Mouse (Mus musculus) G1E-ER4 (cell line): ENCODE measurements around the gene Fnbp4. TPM values are rescaled to one million over a fixed set of nuclear protein-coding genes. Genes with fewer than 3 reads are reported as not detected.

ENCODE experiments used
- GATA1 ChIP-seq: IDR thresholded peaks from one replicate; pipeline ENCODE4 v1.8.0; 2012; ENCODE audit warnings: low read length, inconsistent platforms
- polyA plus RNA-seq: library from polyadenylated mRNA; stranded (reverse); fragments of >175 nt; gene quantifications from 2 replicates; pipeline ENCODE4 v1.2.3, GENCODE M21; 2012

Fnbp4 gene
- polyA plus RNA-seq, 1 experiment, result 61.1 TPM

DNA sequence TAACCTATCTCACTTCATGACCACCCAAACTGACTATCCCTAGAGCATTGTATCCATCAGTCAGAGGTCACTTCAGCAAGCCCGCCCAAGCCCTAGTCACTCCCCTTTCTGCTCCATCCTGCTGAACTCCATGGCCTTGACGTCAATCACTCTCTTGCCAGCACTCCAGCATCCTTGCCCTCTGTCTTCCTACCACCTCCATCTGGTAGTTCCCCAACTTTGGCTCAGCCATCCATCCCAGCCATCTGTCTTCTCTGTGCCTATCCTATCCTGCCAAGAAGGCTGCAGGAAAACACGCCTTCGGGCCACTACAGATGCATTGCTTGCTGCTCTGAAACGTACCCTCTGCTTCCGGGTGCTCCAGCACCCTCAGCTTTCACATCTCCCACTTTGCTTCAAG lies 78.6 kb downstream of the Fnbp4 start:
- no peak for TF ChIP-seq GATA1

DNA sequence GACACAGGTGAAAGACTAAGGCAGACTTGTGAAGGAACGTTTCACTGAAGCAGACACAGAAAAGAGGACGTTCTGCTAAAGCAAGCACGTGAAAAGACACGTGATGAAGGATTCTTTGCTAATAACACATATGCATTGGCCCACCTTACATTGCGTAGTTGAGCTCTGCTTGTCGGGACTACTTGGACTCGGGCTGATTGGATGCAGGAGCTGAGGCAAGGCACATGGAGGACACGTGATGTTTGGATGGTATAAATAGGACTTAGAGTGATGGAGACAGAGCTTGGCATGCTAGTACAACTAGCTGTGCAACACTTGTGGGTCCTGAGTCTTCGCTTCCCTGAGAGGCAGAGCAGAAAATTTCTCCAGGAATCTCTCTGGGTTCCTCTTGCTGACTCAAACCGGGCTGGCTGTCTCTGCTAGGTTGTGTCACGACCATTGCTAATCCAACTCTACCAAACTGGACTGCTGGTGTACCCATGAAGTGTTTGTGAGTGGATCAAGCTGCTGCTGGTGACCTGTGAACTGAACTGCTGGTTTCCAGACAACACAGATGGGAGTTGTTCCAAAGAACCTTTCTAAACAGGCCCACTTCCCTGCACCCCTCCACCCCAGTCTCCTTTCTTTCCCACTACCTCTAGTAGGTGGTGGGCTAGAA lies 80.5 kb downstream of the Fnbp4 start:
- TF ChIP-seq GATA1, result no peak

DNA sequence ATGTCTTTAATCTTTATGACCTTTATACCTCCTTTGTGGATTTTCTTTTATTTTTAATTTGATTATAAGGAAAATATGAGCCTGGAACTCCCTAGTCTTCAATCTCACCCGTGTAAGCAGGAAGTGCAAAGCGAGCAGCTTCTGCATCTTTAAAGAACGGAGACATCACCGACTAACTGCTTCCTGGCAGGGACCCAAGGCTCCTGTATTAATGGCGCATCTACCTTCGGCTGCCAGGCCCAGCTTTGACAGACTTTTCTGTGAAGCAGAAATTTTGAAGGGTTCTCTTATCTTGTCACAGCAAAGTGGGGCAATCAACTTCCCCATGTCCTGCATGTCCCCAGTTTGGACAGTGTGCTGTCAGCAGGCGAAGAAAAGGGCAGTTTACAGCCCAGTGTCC lies 83.6 kb downstream of the Fnbp4 start:
- TF ChIP-seq GATA1, result no peak

Other genes with a start within 250 kb of the Fnbp4 start
- not detected in 2 replicates for gene Ptprj, start 164.7 kb upstream of the Fnbp4 start, polyA plus RNA-seq
- 6.7 and 7.7 TPM in 2 replicates for gene Nup160, start 68.2 kb upstream of the Fnbp4 start, polyA plus RNA-seq
- gene Agbl2, start 37.4 kb downstream of the Fnbp4 start, polyA plus RNA-seq, result not detected in 2 replicates
- gene Mtch2, start 101.8 kb downstream of the Fnbp4 start, polyA plus RNA-seq, result 13.0 and 13.3 TPM in 2 replicates
- gene C1qtnf4, start 140.5 kb downstream of the Fnbp4 start, polyA plus RNA-seq, result not detected in 2 replicates
- 1.7 and 6.2 TPM in 2 replicates for gene Kbtbd4, start 159.4 kb downstream of the Fnbp4 start, polyA plus RNA-seq
- gene Ndufs3, start 159.5 kb downstream of the Fnbp4 start, polyA plus RNA-seq, result 95.4 and 142 TPM in 2 replicates
- 93.9 and 99.3 TPM in 2 replicates for gene Celf1, start 195.0 kb downstream of the Fnbp4 start, polyA plus RNA-seq